Mouse (Mus musculus): ENCODE data around the gene Mblac1. TPM values are rescaled to one million over a fixed set of nuclear protein-coding genes. Genes with fewer than 3 reads are reported as not detected.

Gene Mblac1
- total and polyA plus RNA-seq, 3 experiments: 0.17 to 1.4 (median 0.41) TPM

DNA sequence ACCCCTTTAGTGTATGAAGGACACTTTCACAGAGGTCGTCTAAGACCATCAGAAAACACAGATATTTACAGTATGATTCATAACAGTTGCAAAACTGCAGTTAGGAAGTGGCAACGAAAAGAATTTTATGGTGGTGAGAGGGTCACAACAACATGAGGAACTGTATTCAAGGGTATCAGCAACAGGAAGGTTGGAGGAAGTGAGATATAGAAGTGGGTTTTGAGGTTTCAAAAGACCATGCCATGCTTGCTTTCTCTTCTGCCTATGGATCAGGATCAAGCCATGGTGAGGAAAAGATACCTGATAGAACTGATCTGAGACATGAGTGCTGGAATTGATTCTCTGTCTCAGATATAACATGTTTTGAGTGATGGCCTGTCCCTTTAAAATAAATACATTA is 33.3 kb downstream of the Mblac1 start:
- dilution Hi-C loops (cut with MboI; ENCODE audit: extremely low pct_ligation_motif_present, extremely low pct_unique_long_range_greater_than_20kb, low sequenced_read_pairs) (no loop called here), in situ Hi-C loops (cut with MboI; ENCODE audit: low pct_ligation_motif_present, low pct_unique_long_range_greater_than_20kb, low sequenced_read_pairs) (loop anchor here (25.0 kb wide), 1 partner anchor 435 kb away; no protein-coding TSS in a partner anchor)
- Histone ChIP-seq H3K79me2 (replicated peaks; ENCODE audit: control insufficient read depth, extremely low read depth, insufficient read depth, poor library complexity, severe bottlenecking) (no peaks in the 10 kb centered on the region), H3K4me1 (ENCODE audit: control insufficient read depth in 1 of 2, insufficient read depth in 2 of 2) (peaks cover 0 to 5% of the 10 kb centered on the region in 2 experiments; a peak in 2 of 4 replicates), H3K27me3 (replicated peaks) (no peaks in the 10 kb centered on the region), H3K36me3 (replicated peaks in 1 of 2; ENCODE audit: control insufficient read depth in 1 of 2, insufficient read depth in 1 of 2, low read length in 1 of 2) (no peaks in the 10 kb centered on the region), H3K9ac (ENCODE audit: insufficient read depth, low read depth) (no peak overlapping the region), H3K27ac (ENCODE audit: insufficient read depth, low read depth) (no peak overlapping the region), H3K4me3 (replicated peaks in 1 of 3; ENCODE audit: low read depth in 2 of 3, low read length in 2 of 3, poor library complexity in 1 of 3) (no peak overlapping the region), H3K4me2 (ENCODE audit: insufficient read depth, low read depth, poor library complexity, severe bottlenecking) (no peak overlapping the region), H3K9me3 (replicated peaks; ENCODE audit: low read length) (no peaks in the 10 kb centered on the region)
- peak; percentile 18 for DNase-seq (ENCODE audit: extremely low read depth)
- TF ChIP-seq IRF4 (IDR thresholded peaks at IDR 0.05; ENCODE audit: low read depth, low read length) (0 out of 2 replicates have a peak, but pooled peaks have one; percentile 10), SMC3 (IDR thresholded peaks at IDR 0.05; ENCODE audit: low read depth, low read length) (no peak), MAX (IDR thresholded peaks at IDR 0.05; ENCODE audit: low read length) (no peak), EP300 (IDR thresholded peaks at IDR 0.05; ENCODE audit: low read length) (0 out of 2 replicates have a peak, but pooled peaks have one; percentile 42), HCFC1 (IDR thresholded peaks at IDR 0.05; ENCODE audit: low read depth, low read length) (no peak), MEF2A (IDR thresholded peaks at IDR 0.05; ENCODE audit: borderline replicate concordance, low read depth, low read length) (no peak), ZMIZ1 (IDR thresholded peaks at IDR 0.05; ENCODE audit: low read depth, low read length) (no peak)

DNA sequence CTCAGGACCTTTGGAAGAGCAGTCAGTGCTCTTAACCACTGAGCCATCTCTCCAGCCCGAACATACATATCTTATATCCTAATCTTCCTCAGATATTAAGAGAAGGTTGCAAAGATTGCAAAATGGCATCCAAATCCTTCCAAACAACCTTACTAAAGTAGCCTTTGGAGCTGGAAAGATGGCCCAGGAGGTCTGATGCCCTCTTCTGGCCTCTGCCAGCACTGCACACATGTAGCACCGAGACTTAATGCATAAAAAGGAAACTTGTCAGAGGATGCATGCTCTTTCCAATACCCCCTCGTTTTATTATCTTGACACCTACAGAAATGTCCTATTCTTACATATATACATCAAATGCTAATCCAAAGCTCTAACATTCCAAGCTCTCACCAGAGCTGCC is 33.9 kb downstream of the Mblac1 start:
- Histone ChIP-seq H3K4me2 (ENCODE audit: insufficient read depth, low read depth, poor library complexity, severe bottlenecking) (no peak overlapping the region), H3K36me3 (replicated peaks in 1 of 2; ENCODE audit: control insufficient read depth in 1 of 2, insufficient read depth in 1 of 2, low read length in 1 of 2) (no peaks in the 10 kb centered on the region), H3K27ac (ENCODE audit: insufficient read depth, low read depth) (no peak overlapping the region), H3K4me3 (replicated peaks in 1 of 3; ENCODE audit: low read depth in 2 of 3, low read length in 2 of 3, poor library complexity in 1 of 3) (no peak overlapping the region), H3K79me2 (replicated peaks; ENCODE audit: control insufficient read depth, extremely low read depth, insufficient read depth, poor library complexity, severe bottlenecking) (no peaks in the 10 kb centered on the region), H3K9me3 (replicated peaks; ENCODE audit: low read length) (no peaks in the 10 kb centered on the region), H3K9ac (ENCODE audit: insufficient read depth, low read depth) (no peak overlapping the region), H3K27me3 (replicated peaks) (no peaks in the 10 kb centered on the region), H3K4me1 (ENCODE audit: control insufficient read depth in 1 of 2, insufficient read depth in 2 of 2) (peaks cover 0 to 5% of the 10 kb centered on the region in 2 experiments; a peak in 2 of 4 replicates)
- dilution Hi-C loops (cut with MboI; ENCODE audit: extremely low pct_ligation_motif_present, extremely low pct_unique_long_range_greater_than_20kb, low sequenced_read_pairs): no loop called here
- peak; percentile 28 for DNase-seq (ENCODE audit: extremely low read depth)
- in situ Hi-C loops (cut with MboI; ENCODE audit: low pct_ligation_motif_present, low pct_unique_long_range_greater_than_20kb, low sequenced_read_pairs): loop anchor here (25.0 kb wide), 1 partner anchor 434 kb away; no protein-coding TSS in a partner anchor
- TF ChIP-seq MAX (IDR thresholded peaks at IDR 0.05; ENCODE audit: low read length) (no peak), CTCF (conservative IDR thresholded peaks at IDR 0.05 in 1 of 2, IDR thresholded peaks at IDR 0.05 in 1 of 2; ENCODE audit: low read depth in 2 of 2, low read length in 2 of 2) (peak; percentile 48 to 63; a peak in 3 of 4 replicates), SMC3 (IDR thresholded peaks at IDR 0.05; ENCODE audit: low read depth, low read length) (peak; percentile 47), JUND (conservative IDR thresholded peaks at IDR 0.05; ENCODE audit: low read depth, low read length) (no peak), MAZ (IDR thresholded peaks at IDR 0.05; ENCODE audit: low read depth, low read length) (no peak), RCOR1 (conservative IDR thresholded peaks at IDR 0.05; ENCODE audit: low read depth, low read length) (no peak), ZNF384 (IDR thresholded peaks at IDR 0.05; ENCODE audit: low read depth, low read length) (no peak), POLR2A (IDR thresholded peaks at IDR 0.05; ENCODE audit: low read depth, low read length) (no peak), USF2 (conservative IDR thresholded peaks at IDR 0.05; ENCODE audit: low read depth, low read length) (no peak), USF1 (IDR thresholded peaks at IDR 0.05; ENCODE audit: low read depth, low read length) (no peak), CHD2 (IDR thresholded peaks at IDR 0.05; ENCODE audit: low read length) (no peak), IRF4 (IDR thresholded peaks at IDR 0.05; ENCODE audit: low read depth, low read length) (no peak), PAX5 (IDR thresholded peaks at IDR 0.05; ENCODE audit: low read length) (no peak), RAD21 (IDR thresholded peaks at IDR 0.05; ENCODE audit: low read depth, low read length) (peak; percentile 14), MXI1 (IDR thresholded peaks at IDR 0.05; ENCODE audit: low read depth, low read length) (no peak), KAT2A (IDR thresholded peaks at IDR 0.05; ENCODE audit: insufficient replicate concordance, low read length) (no peak), GABPA (IDR thresholded peaks at IDR 0.05; ENCODE audit: insufficient replicate concordance, low read depth, low read length) (no peak), CHD1 (IDR thresholded peaks at IDR 0.05; ENCODE audit: low read depth, low read length) (no peak), UBTF (IDR thresholded peaks at IDR 0.05; ENCODE audit: low read depth, low read length) (no peak), ZKSCAN1 (IDR thresholded peaks at IDR 0.05; ENCODE audit: borderline replicate concordance, low read depth, low read length) (no peak), SIN3A (IDR thresholded peaks at IDR 0.05; ENCODE audit: low read length) (no peak), EP300 (IDR thresholded peaks at IDR 0.05; ENCODE audit: low read length) (no peak)
